Mouse (Mus musculus): ENCODE data around the gene Avpi1.

DNA sequence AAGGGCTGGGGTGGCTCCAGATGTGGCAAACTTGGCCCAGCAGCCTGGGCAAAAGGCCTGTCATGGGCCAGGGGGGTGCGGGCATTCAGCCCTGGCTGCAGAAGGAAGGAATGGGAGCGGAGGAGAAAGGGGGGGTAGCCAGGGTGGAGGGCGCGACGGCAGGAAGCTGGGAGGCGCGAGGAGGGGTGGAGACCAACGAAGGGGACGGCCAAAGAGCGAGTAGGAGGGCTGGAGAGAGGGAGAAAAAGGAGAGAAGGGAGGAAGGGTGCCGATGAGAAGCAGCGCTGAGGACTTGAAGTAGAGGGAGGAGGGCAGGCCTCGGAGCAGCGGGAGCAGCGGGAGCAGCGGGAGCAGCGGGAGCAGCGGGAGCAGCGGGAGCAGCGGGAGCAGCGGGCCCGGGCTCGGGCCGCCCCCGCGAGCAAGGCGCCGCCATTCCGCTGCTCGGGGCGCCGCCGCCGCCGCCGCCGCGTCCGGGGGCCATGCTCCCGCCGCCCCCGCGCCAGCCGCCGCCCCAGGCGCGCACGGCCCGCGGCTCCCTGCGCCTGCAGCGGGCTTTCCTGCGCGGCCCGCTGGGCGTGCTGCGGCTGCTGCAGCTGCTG lies 18.4 kb upstream of the Avpi1 start, which contains the start of gene Marveld1:
- TF ChIP-seq CTCF (conservative IDR thresholded peaks at IDR 0.05; ENCODE audit: low read length), result no peak
- no peak for TF ChIP-seq NANOG (IDR thresholded peaks at IDR 0.05; ENCODE audit: borderline replicate concordance, low read length)
- TF ChIP-seq POU5F1 (IDR thresholded peaks at IDR 0.05; ENCODE audit: borderline replicate concordance, low read length), result no peak

Measured in E14TG2a.4 (cell line).